Mouse (Mus musculus): ENCODE data around the gene Abcc1.

DNA sequence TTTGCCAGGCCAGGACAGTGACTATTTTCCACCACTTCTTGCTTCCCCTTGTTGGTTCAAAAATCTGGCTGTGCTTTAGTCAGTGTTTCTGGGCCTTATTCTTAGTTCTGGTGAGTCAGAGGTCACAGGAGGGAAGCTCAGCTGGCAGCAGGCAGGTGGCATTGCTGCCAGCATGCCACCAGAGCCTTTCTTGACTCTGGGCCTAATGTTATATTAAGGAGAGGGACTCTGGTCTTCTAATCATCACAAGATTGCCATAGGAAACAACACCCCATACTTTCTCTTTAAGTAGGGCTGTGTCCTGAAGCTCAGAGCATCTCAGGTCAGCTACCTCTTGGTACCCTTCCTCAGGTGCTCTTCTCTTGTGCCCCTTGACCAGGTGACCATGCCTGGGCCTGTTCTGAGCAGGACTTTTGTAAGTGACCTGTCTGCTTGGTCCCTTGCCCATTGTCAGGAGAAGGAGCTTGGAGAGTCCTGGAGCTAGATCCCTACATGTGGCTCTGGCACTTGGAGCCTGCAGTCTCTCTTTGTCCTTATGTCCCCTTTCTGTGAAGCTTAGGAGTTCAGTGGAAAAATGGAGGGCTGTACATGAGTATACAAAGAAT is 19.8 kb downstream of the Abcc1 start:
- TF ChIP-seq CTCF (IDR thresholded peaks at IDR 0.05; ENCODE audit: low read depth, low read length) = no peak
- TF ChIP-seq POLR2A (IDR thresholded peaks at IDR 0.05; ENCODE audit: extremely low read depth, insufficient read depth, low read length) = no peak

Data from liver, adult 2 months (tissue).